Mouse (Mus musculus) kidney, postnatal 4 days (tissue): ENCODE results near the gene Pfkfb2.
A peak's percentile ranks its signal among the peaks of the same experiment; 100 is the strongest.

ENCODE experiments used
- DNase-seq, 2 experiments: peaks; one replicate each; pipeline ENCODE4 v3.0.0; 2021; ENCODE audit warnings: mixed read lengths in 2 of 2

Pfkfb2 gene

DNA sequence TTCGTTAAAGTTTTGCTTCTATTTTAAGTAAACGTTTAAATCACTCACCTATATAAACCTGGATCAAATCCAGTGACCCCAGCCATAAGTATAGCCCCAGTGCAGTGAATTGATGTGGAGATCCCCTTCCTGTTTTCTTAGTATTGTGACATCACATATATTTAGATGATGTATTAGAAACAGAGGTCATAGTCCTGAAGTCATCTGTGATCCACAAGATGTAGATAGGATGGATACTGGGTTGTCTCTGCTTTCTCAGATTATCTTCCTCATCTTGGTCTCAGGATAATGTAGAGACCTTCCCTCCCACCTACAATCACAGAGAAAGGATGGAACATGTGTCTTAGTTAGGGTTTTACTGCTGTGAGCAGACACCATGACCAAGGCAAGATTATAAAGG, at the start of gene Pfkfb2:
Gene Pfkfb2 (minus strand): TSS at position 101 of the 400 bp plus-strand sequence.
- no peak for DNase-seq

DNA sequence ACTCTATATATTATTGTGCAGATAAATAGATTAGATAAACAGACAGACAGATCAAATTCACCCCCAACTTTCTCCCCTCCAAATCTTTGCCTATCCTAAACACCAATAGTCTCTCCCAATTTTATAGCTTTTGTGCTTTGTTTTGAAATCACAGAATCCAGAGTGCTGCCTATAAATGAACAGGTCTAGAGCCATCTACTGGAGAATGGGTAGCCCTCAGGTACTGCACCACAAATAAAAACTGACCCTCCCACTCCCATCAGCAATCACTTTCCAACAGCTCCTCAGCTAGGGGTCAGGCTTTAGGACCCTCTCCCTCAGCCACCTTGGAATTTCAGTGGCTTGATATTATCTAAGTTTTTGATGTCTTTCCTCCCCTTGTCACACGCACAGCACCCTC, 47.6 kb upstream of the Pfkfb2 start:
- DNase-seq = no peak

DNA sequence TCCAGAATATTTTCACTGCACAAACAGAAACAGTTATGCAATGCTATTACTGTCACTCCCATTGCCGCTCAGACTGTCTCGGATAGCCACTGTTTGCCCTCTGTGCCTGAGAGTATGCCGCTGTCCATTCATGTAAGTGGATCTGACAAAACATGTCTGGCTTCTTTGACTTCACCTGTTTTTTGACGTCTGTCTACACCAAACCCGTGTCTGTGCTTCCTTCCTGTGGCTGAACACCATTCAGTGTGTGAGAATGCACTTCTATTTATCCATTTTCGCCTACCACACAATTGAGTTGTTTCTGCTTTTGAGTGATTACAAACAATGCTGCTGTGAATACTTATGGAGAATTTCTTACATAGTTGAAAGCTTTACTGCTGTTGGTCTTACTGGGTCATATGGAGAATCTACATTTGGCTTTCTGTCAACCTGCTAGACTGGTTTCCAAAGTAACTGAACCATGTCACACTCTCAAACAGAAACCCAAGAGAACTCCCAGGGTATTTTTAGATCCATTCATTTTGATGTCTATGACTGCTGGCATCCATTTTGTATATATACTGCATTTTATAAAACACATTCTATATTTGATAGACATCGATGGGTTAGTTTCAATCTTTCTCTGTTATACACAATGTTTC, 46.8 kb upstream of the Pfkfb2 start:
- no peak for DNase-seq

DNA sequence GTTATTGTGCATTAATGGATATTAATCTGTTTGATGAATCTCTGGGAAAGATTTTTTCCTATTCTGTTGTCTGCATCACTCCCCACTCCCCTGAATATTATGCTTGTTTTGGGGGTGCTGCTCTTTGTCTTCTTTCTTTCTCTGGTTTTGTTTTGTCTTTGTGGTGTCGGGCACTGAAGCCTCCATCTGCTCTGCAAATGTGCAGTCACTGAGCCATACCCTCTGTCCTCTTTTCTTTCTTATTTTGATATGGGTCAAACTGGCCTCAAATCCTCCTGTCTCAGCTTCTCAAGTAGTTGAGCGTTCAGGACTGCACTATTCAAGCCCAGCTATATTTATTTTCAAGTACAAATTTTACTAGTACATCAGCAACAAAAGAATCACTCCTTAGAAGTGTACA, 46.2 kb upstream of the Pfkfb2 start:
- no peak for DNase-seq

DNA sequence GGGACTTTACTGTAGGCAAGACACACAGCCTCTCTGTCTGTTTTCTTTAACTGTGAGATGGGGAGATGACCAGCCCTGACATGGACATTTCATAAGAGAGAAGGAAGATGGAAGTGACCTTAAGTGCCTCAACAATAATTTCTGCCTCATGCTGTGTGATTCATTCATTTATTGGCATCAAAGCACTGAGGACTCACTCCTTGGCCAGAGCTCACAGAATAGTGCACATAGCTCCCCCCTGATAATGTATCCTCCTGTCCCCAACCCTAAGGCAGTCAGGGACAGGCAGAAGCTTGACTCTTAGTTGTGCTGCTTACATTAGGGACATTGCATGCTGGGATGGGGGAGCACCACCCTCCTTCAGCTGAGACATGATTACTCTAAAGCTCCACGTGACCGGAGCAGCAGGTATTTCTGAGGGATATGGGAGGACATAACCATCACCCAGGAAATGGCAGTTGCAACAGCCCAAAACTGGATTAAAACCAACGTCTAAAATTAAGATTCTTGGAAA, 42.0 kb upstream of the Pfkfb2 start:
- DNase-seq = no peak

DNA sequence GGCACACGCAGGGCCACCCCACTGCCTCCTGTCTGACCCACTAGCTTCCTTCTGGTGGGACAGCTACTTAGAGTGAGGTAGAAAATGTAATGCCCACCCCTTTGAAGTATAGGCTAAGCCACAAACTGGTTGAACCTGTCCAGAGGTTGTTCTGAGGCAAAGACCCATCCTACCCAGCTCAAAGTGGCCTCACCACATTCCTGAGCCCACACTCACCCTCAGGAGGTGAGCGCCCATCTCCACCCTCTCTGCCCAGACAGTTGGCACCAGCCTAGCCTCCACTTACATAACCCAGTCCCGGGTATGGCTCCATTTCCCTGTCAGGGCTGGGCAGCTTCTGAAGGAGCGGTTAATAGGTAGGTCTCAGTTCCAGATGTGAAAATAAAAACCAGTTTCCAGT, 41.4 kb upstream of the Pfkfb2 start:
- DNase-seq = peak in 1 of 2 experiments; percentile 26

DNA sequence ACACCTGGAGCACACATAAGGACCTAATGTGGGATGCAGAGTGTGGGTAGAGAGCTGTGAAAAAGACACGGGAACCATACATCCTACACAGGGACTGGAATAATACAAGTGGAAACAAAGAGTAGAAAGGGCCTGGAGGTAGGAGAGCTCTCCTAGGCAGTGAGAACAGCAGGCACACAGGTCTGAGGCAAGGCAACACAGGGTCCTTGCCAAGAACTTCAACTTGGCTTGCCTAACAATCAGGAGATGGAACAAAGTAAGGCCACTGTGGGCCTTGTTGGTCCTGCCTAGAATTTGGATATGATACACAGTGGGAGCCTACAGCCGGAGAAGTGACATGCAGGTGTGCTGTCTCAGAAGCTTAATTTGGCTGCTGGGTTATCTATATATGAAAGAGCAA, 40.9 kb upstream of the Pfkfb2 start:
- DNase-seq = no peak

DNA sequence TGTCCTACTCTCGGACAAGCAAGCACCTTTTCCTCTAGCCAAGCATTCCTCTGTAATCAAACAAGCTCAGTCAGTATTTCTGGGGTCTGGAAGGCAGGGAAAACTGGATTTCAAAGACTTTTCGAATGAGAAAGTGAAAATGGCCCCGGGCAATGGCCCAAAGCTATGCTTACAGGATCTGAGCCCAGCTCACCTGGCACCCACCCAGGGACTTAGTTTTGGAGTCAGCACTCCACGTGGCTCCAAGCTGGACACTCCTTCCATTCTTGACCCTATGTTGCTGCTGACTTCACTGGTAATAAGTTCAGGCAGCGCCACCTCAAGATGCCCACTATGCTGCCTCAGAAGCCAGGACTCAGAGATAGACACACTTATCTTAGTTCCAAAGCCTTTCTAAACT, 38.0 kb upstream of the Pfkfb2 start:
- DNase-seq = no peak

DNA sequence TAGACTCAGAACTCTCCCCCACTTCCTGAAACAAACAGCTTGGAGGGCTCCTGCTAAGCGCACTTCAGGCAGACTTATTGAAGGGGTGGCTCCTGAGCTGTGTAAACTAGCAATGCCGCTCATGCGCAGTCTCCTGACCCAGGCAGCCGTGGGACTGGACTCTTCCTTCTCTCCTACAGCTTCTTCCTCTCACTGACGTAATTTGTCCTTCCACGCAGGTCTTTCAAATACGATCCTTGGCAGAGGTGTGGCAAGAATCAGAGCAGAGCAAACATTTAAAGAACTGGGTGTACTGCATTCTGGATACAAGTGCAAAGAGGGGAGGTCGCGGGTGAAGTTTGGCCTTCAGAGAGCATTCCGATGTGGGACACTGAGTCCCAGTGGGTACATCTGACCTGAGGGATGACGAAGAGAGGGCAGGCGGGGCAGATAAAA, 35.0 kb upstream of the Pfkfb2 start:
- no peak for DNase-seq

DNA sequence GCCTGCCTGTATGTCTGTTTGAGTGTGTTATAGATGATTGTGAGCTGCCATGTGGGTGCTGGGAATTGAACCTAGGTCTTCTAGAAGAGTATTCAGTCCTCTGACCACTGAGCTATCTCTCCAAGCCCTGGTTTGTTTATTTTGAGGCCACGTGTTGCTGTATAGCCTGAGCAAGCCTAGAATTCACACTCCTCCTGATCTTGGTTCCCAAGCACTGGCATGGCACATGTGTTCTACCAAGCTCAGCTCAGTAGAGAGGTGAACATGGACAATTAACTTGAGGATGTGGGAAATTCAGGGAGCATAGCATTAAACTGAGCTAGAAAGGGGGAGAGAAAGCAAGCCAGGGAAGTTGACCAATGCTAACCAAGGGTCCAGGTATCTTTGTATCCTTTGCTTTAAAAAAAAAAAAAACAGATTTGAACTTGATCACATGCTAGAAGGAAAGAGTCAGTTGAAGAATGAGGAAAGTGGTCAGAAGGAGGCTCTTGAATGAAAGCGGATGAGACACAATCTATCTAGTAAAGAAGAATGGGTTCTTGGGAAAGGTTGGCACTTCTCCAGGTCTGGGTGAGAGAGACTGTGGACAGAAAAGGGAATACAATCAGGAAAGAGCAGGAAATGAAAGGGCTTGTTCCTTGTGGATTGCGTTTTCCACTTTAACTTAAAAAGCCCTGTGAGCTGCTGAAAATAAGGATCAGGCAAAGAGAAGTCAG, 33.1 kb upstream of the Pfkfb2 start:
- DNase-seq = no peak

DNA sequence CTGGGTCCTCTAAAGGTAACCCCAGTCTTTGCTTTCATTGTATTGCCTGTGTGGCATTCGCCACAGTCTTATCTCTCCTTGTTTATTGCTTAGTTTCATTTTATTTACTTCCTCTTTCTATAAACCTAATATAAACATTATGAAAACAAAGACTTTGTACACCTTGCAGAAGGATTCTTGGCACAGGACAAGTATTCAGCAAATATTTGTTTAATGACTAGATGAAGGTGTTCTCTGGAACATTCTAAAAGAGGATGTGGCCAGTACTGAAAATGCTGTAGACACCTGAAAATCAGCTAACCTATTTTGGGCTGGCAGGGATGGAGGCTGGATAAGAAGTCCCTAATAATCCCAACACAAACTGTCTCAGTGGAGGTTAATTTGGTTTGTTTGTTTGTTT, 32.5 kb upstream of the Pfkfb2 start:
- DNase-seq = no peak

DNA sequence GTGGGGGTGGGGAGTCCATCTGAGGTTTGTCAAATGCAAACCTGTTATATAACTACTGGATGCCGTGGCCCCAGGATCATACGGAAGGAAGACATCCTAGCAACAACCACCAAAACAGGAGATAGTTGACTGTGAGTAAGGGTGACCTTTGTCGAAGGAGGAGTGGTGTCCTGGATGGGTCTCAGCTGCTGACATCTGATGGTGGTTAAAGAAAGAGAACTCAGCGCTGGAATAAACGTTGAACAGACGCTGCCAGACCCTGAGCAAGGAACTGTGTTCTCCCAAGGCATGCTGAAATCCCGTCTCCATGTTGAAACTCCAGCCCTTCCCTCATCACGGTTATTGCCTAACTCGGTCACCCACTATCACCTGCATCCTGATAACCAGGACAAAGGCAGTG, 30.6 kb upstream of the Pfkfb2 start:
- no peak for DNase-seq

DNA sequence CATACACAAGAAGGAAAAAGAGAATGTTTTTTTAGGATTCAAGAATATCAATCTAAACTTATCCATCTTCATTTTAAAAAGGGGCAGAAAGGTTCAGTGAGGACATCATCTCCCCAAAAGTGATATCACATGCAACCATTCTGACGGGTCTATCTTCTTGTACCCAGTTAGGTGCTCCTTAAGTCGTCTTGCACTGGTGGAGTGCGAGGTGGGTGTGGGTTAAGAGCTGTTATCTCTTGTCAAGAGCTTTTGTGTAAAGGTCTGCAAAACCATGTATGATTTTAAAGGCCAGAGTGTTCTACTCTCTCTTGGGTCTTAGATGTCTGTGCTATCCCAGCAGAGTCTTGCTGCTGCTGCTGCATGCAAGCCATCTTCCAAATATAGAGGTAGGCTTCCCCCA, 17.8 kb upstream of the Pfkfb2 start:
- no peak for DNase-seq

DNA sequence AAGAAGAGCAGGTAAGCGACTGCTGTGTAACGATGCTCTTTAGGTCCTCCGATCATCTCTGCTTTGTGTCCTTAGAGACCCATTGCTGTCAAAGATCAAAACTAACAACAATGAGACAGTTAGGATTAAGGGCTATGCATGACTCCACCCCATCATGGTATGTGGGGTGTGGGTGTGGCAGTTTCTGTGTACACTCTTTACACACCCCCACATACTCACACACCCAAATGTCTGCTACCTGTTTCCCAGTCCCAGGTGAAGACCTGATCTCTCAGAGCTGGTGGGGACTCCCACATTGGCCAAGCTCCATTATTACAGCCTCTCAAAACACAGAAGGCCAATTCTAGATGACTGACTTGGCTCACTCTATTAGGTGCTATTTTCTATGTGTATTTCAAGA, 16.5 kb upstream of the Pfkfb2 start:
- DNase-seq = no peak

DNA sequence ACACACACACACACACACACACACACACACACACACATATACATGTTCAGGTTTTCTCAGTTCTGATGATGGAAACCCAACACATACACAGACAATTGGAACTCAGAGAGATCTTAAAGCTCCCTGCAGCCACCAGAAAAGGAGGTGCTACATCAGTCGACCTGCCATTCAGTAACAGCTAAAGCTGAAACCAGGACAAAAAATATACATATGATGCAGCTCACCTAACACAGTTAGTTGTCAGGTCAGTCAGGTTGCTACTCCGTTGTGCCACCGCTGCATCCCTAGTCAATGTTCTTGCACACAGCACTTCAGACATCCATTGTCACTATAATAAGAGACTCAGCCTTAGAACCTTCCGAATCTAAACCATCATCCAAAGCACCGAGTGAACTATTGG, 15.9 kb upstream of the Pfkfb2 start:
- no peak for DNase-seq

DNA sequence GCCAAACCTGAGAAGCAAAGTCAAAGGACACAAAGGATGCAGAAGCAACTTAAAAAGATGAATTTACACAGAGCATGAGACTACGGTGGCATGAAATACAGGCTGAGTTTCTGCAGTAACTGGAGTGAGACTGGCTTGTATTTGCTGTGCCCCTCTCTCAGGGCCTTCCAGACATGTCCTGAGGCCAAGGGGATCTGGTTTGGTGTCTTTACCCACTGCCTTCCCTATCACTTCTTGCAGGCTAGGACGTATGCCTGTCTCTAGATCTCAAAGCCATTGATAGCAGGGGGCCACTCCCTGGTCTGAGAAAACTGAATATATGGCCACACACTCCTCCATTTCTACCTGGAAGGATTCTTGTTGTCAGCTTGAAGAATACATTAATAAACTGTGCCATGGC, 15.2 kb upstream of the Pfkfb2 start:
- no peak for DNase-seq

DNA sequence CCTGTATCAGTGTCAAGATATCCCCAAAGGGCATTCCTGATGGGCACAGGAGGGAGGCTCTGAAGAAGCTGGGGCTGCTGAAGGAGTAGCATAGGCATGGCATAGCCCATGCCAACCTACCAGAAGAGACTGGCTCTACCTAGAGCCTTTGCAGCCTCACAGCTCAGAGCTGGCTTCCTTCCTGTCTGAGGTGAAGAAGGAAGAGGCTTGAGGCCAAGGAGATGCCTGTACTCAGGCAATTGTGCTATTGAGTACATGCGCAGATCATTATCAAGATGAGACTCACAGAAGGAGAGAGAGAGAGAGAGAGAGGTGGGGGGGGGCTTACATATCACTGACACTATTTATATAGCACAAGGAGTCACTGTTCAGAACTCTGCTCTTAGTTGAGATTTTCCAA, 14.7 kb upstream of the Pfkfb2 start:
- no peak for DNase-seq

DNA sequence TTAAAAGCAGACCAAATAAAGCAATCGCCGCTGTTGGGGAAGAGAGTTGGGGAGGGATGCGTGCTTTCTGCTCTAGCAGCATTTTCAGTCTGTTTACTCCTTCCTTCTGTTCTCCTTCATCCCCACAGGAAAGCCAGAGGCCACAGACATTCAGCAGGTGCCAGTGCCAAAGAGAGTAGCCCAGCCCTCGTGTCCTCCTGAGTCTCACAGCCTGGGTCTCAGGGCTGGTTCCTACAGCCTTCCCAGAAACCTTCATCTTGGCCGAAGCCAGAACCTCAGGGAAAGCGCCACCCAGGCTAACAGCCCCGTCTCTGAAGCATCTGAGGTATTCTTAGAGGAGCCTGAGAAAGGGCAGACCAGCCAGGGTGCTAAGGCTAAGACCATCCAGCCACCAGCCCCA, 13.1 kb upstream of the Pfkfb2 start:
- no peak for DNase-seq

DNA sequence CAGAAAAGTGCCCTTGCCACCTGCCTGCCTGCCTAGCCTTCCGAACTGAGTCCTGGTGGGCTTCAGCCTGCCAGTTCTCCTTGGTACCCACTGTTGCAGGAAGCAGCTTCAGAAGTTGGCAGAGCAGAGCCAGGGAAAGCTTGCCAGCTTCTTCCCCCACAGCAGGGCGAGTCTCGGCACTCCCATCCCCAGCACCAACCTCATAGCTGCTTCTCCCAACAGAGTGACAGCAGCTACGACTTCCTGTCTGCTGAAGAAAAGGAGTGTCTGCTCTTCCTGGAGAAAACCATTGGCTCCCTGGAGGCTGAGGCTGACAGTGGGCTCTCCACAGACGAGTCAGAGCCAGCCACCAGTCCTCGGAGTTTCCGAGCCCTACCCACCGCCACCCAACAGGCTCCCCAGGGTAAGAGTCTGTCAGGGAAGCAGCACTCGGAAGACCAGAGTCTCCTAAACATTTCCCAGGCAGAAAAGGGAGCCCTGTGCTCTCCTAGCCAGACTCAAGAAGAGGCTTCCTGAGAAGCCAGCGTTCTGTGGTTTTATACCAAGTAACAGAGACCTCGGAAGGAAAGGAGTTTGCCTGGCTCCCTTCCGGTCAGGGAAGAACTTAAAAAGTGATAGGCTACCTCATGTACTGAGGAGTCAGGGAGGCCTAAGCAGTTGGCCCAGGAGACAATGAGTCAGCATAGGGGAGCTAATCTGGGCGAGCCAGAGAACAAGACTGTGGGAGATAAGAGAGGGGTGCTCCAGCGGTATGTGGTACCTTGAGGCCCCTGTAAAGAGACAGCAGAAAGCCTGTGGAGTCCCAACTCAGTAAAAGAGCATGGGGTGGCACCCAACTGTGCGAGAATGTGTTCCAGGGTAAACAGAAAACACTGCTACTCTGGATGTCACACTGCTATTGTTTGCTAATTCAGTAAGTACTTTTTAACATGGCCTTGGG, 12.0 kb upstream of the Pfkfb2 start:
- no peak for DNase-seq

DNA sequence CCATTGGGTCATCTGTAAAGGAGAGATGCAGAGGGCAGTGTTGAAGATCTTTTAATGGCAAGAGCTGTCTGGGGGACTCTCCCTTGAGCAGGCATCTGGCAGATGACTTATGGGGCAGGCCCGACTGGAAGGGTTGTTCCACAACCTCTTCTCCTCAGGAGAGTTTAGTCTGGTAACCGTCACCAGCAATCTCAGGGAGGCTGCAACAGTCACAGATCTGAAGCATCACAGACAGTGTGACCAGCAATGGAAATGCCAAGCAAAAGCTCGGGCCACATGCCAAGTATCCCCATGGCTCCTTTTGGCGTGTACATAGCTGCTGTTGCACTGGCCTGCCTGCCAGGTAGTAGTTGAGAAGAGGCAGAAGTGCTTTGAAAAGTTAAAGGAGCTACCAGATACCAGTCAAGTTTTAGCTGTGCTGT, 11.2 kb upstream of the Pfkfb2 start:
- DNase-seq = no peak

DNA sequence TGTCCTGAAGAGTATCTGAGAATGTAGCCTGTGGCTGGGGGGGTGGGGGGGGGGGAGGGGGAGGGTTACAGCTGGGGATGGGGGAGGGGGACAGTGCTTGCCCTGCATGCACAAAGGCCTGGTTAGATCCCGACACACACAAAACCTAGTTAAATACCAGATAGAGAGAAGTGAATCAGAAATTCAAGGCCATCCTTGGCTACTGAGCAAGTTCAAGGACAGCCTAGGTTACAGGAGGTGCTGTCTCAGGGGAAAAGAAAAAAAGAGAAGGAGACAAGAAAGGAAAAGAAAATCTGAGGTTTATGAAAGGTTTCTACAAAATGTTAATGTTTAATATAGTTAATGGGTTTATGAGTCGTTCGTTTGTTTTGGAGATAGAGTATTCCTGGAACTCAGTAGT, 10.6 kb upstream of the Pfkfb2 start:
- DNase-seq = no peak

DNA sequence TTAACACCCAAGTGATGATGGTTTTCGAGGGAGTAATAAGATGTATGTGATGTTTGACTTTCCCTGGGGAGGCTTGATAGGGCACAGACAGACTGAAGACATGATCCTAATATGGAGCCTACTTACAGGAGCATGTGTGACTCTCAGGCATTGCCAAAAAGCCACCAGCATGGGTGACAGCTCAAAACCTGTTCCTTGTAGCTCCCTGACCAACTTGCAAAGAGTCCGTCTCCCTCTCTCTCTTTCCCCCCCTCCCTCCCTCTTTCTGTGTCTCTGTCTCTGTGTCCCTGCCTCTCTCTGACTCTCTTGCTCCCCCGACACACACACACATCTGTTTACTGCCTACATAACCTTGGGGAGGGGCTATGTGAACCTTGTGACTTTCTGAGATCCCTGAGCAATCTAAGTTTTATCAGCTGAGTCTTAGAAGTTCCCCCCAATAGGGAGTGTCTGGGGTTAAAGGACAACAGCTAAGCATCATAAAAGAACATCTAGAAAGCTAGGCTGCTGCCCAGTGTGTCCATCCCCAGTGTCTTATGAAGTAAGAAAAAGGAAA, 9.6 kb upstream of the Pfkfb2 start:
- no peak for DNase-seq

DNA sequence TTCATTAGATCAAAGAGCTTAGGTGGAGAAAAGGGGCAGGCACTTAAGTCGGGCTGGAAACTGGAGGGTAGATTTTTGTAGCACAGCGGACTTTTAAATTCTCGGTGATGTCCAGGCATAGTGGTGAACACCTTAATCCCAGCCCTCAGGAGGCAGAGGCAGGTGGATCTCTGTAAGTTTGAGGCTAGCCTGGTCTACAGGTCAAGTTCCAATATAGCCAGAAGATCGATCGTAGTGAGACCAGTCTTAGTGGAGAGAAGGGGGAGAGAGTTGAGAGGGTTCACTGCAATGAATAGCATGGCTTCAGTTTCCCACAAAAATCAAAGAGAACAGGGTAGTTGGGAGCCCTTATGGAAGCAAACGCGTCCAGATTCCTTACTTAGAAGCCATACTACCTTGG, 8.9 kb upstream of the Pfkfb2 start:
- no peak for DNase-seq
